Mouse (Mus musculus): ENCODE measurements around the gene Ngrn. TPM values are rescaled to one million over a fixed set of nuclear protein-coding genes. Genes with fewer than 3 reads are reported as not detected.

Ngrn gene
- polyA plus RNA-seq (2015; fragmentation: Nextera tagmentation; extraction: Ambion mirVana), result 25.4 and 28.3 TPM in 2 replicates

- Histone ChIP-seq H3K9me3 (replicated peaks) (no peaks in the 10 kb centered on the region), H3K4me2 (peak within 1 kb of the TSS; percentile 78), H3K4me1 (replicated peaks) (peaks cover 23% of the 10 kb centered on the region), H3K36me3 (replicated peaks) (peaks cover 27% of the 10 kb centered on the region), H3K27me3 (peaks cover 21% of the 10 kb centered on the region; the same call in 1 of the 2 replicates), H3K4me3 (replicated peaks) (peak within 1 kb of the TSS; percentile 80), H3K27ac (replicated peaks) (peak within 1 kb of the TSS; percentile 86), H3K9ac (peak within 1 kb of the TSS; percentile 85)
- peak; percentile 85 for ATAC-seq (ENCODE audit: insufficient read depth)
- WGBS (ENCODE audit: insufficient replicate concordance), result 23% methylated on average over 40 of the region's 40 CpGs
Observed at GRCm38 (mm10) chr7:80260625-80261371, at the start of gene Ngrn. Gene Ngrn (plus strand): TSS chr7:80261215.

- Histone ChIP-seq H3K27ac (replicated peaks) (peak overlapping the region; percentile 100), H3K4me2 (no peak overlapping the region), H3K9me3 (replicated peaks) (no peaks in the 10 kb centered on the region), H3K4me1 (replicated peaks) (peaks cover 76% of the 10 kb centered on the region), H3K27me3 (no peaks in the 10 kb centered on the region), H3K9ac (no peak overlapping the region), H3K4me3 (replicated peaks) (no peak overlapping the region), H3K36me3 (replicated peaks) (peaks cover 63% of the 10 kb centered on the region)
- 86% methylated on average over 7 of the region's 7 CpGs for WGBS (ENCODE audit: insufficient replicate concordance)
- ATAC-seq (ENCODE audit: insufficient read depth), result no peak
Observed at GRCm38 (mm10) chr7:80213604-80214003, 47.4 kb upstream of the Ngrn start.

GRCm38 (mm10) chr7:80214459-80214858 lies 46.6 kb upstream of the Ngrn start:
- Histone ChIP-seq H3K27ac (replicated peaks) (peak overlapping the region; percentile 100), H3K27me3 (no peaks in the 10 kb centered on the region), H3K9me3 (replicated peaks) (no peaks in the 10 kb centered on the region), H3K36me3 (replicated peaks) (peaks cover 71% of the 10 kb centered on the region), H3K4me2 (no peak overlapping the region), H3K4me1 (replicated peaks) (peaks cover 68% of the 10 kb centered on the region), H3K4me3 (replicated peaks) (no peak overlapping the region), H3K9ac (no peak overlapping the region)
- no peak for ATAC-seq (ENCODE audit: insufficient read depth)
- 81% methylated on average over 8 of the region's 8 CpGs for WGBS (ENCODE audit: insufficient replicate concordance)

- no peaks in the 10 kb centered on the region for H3K9me3 ChIP-seq (replicated peaks)
- H3K4me2 ChIP-seq, result 0 out of 2 replicates have a peak overlapping the region, but pooled peaks have one; percentile 11
- H3K4me1 ChIP-seq (replicated peaks), result peaks cover 61% of the 10 kb centered on the region
- H3K36me3 ChIP-seq (replicated peaks), result peaks cover 81% of the 10 kb centered on the region
- peak; percentile 53 for ATAC-seq (ENCODE audit: insufficient read depth)
- H3K27ac ChIP-seq (replicated peaks), result peak overlapping the region; percentile 100
- H3K9ac ChIP-seq, result 0 out of 2 replicates have a peak overlapping the region, but pooled peaks have one; percentile 21
- 28% methylated on average over 4 of the region's 4 CpGs for WGBS (ENCODE audit: insufficient replicate concordance)
- no peaks in the 10 kb centered on the region for H3K27me3 ChIP-seq
- no peak overlapping the region for H3K4me3 ChIP-seq (replicated peaks)
Observed at GRCm38 (mm10) chr7:80215398-80215797, 45.6 kb upstream of the Ngrn start.

- no peak for ATAC-seq (ENCODE audit: insufficient read depth)
Observed at GRCm38 (mm10) chr7:80216566-80216965, 44.4 kb upstream of the Ngrn start.

GRCm38 (mm10) chr7:80218666-80219065 lies 42.3 kb upstream of the Ngrn start:
- Histone ChIP-seq H3K4me2 (no peak overlapping the region), H3K27me3 (no peaks in the 10 kb centered on the region), H3K4me3 (replicated peaks) (no peak overlapping the region), H3K9me3 (replicated peaks) (no peaks in the 10 kb centered on the region), H3K4me1 (replicated peaks) (peaks cover 29% of the 10 kb centered on the region), H3K36me3 (replicated peaks) (peaks cover 98% of the 10 kb centered on the region), H3K27ac (replicated peaks) (no peak overlapping the region), H3K9ac (no peak overlapping the region)
- WGBS (ENCODE audit: insufficient replicate concordance), result 92% methylated on average over 9 of the region's 9 CpGs
- no peak for ATAC-seq (ENCODE audit: insufficient read depth)

More at GRCm38 (mm10) chr7:80216566-80216965, 44.4 kb upstream of the Ngrn start:
- no peaks in the 10 kb centered on the region for H3K9me3 ChIP-seq (replicated peaks)
- H3K4me1 ChIP-seq (replicated peaks), result peaks cover 50% of the 10 kb centered on the region
- H3K4me2 ChIP-seq, result no peak overlapping the region
- H3K36me3 ChIP-seq (replicated peaks), result peaks cover 92% of the 10 kb centered on the region
- H3K9ac ChIP-seq, result no peak overlapping the region
- no peak overlapping the region for H3K27ac ChIP-seq (replicated peaks)
- no peaks in the 10 kb centered on the region for H3K27me3 ChIP-seq
- no peak overlapping the region for H3K4me3 ChIP-seq (replicated peaks)
- 89% methylated on average over 8 of the region's 8 CpGs for WGBS (ENCODE audit: insufficient replicate concordance)

- no peaks in the 10 kb centered on the region for H3K27me3 ChIP-seq
- no peak overlapping the region for H3K9ac ChIP-seq
- no peaks in the 10 kb centered on the region for H3K9me3 ChIP-seq (replicated peaks)
- WGBS (ENCODE audit: insufficient replicate concordance), result 94% methylated on average over 9 of the region's 9 CpGs
- no peak overlapping the region for H3K4me2 ChIP-seq
- H3K4me1 ChIP-seq (replicated peaks), result peaks cover 14% of the 10 kb centered on the region
- no peak overlapping the region for H3K4me3 ChIP-seq (replicated peaks)
- peaks cover 98% of the 10 kb centered on the region for H3K36me3 ChIP-seq (replicated peaks)
- no peak overlapping the region for H3K27ac ChIP-seq (replicated peaks)
- ATAC-seq (ENCODE audit: insufficient read depth), result no peak
Observed at GRCm38 (mm10) chr7:80220237-80220797, 40.7 kb upstream of the Ngrn start.

GRCm38 (mm10) chr7:80221179-80221750 lies 39.8 kb upstream of the Ngrn start:
- peaks cover 98% of the 10 kb centered on the region for H3K36me3 ChIP-seq (replicated peaks)
- H3K4me1 ChIP-seq (replicated peaks), result 0 out of 2 replicates have a peak, but pooled peaks cover 4% of the 10 kb centered on the region
- H3K4me3 ChIP-seq (replicated peaks), result no peak overlapping the region
- H3K27me3 ChIP-seq, result no peaks in the 10 kb centered on the region
- ATAC-seq (ENCODE audit: insufficient read depth), result no peak
- H3K9me3 ChIP-seq (replicated peaks), result no peaks in the 10 kb centered on the region
- H3K27ac ChIP-seq (replicated peaks), result no peak overlapping the region
- 86% methylated on average over 4 of the region's 4 CpGs for WGBS (ENCODE audit: insufficient replicate concordance)
- no peak overlapping the region for H3K9ac ChIP-seq
- no peak overlapping the region for H3K4me2 ChIP-seq

GRCm38 (mm10) chr7:80227065-80227464 lies 34.0 kb upstream of the Ngrn start:
- H3K4me2 ChIP-seq, result no peak overlapping the region
- no peak overlapping the region for H3K27ac ChIP-seq (replicated peaks)
- no peaks in the 10 kb centered on the region for H3K27me3 ChIP-seq
- no peaks in the 10 kb centered on the region for H3K9me3 ChIP-seq (replicated peaks)
- 94% methylated on average over 4 of the region's 4 CpGs for WGBS (ENCODE audit: insufficient replicate concordance)
- H3K4me3 ChIP-seq (replicated peaks), result no peak overlapping the region
- ATAC-seq (ENCODE audit: insufficient read depth), result no peak
- H3K4me1 ChIP-seq (replicated peaks), result peaks cover 35% of the 10 kb centered on the region
- peaks cover 70% of the 10 kb centered on the region for H3K36me3 ChIP-seq (replicated peaks)
- no peak overlapping the region for H3K9ac ChIP-seq

- Histone ChIP-seq H3K4me2 (peak overlapping the region; percentile 94), H3K36me3 (replicated peaks) (peaks cover 43% of the 10 kb centered on the region), H3K9me3 (replicated peaks) (no peaks in the 10 kb centered on the region), H3K27me3 (no peaks in the 10 kb centered on the region), H3K4me1 (replicated peaks) (peaks cover 55% of the 10 kb centered on the region), H3K9ac (no peak overlapping the region), H3K4me3 (replicated peaks) (no peak overlapping the region), H3K27ac (replicated peaks) (peak overlapping the region; percentile 16; the same call in 1 of the 2 replicates)
- no peak for ATAC-seq (ENCODE audit: insufficient read depth)
- 36% methylated on average over 6 of the region's 6 CpGs for WGBS (ENCODE audit: insufficient replicate concordance)
Observed at GRCm38 (mm10) chr7:80230196-80230595, 30.8 kb upstream of the Ngrn start.

- ATAC-seq (ENCODE audit: insufficient read depth), result peak; percentile 41
- H3K4me1 ChIP-seq (replicated peaks), result peaks cover 63% of the 10 kb centered on the region
- H3K9ac ChIP-seq, result peak overlapping the region; percentile 82
- H3K4me2 ChIP-seq, result peak overlapping the region; percentile 94
- H3K27me3 ChIP-seq, result no peaks in the 10 kb centered on the region
- H3K9me3 ChIP-seq (replicated peaks), result no peaks in the 10 kb centered on the region
- peak overlapping the region; percentile 88 for H3K4me3 ChIP-seq (replicated peaks)
- H3K27ac ChIP-seq (replicated peaks), result peak overlapping the region; percentile 95
- under 1% methylated on average over 29 of the region's 29 CpGs for WGBS (ENCODE audit: insufficient replicate concordance)
- peaks cover 25% of the 10 kb centered on the region for H3K36me3 ChIP-seq (replicated peaks)
Observed at GRCm38 (mm10) chr7:80231971-80232488, 29.0 kb upstream of the Ngrn start.

All from liver, embryonic 15.5 days (tissue).